Mouse (Mus musculus) CH12.LX (cell line): ENCODE data around the gene Fam193a. TPM values are rescaled to one million over a fixed set of nuclear protein-coding genes. Genes with fewer than 3 reads are reported as not detected.

ENCODE experiments used
- DNase-seq: peaks from one replicate; pipeline ENCODE4 v3.0.0-alpha.2; 2013; ENCODE audit errors: extremely low read depth
- H3K27ac ChIP-seq: 2 replicates; pipeline ENCODE4 v1.5.1; 2012; ENCODE audit warnings: low read depth, mild to moderate bottlenecking, control low read depth, moderate library complexity; ENCODE audit not compliant: insufficient read depth
- H3K27me3 ChIP-seq: replicated peaks from 2 replicates; pipeline ENCODE3; 2012; ENCODE audit warnings: inconsistent platforms
- H3K36me3 ChIP-seq, 2 experiments: replicated peaks in 1 of 2; 2 replicates each; pipeline versions ENCODE3 to v1.6.1; 2012; ENCODE audit warnings: inconsistent platforms in 1 of 2, low read length in 1 of 2, mild to moderate bottlenecking in 1 of 2, mixed read lengths in 1 of 2, moderate library complexity in 1 of 2; ENCODE audit not compliant: control insufficient read depth in 1 of 2, insufficient read depth in 1 of 2
- H3K4me1 ChIP-seq, 2 experiments: 2 replicates each; pipeline ENCODE4 v1.6.1; 2012; ENCODE audit warnings: inconsistent platforms in 1 of 2, moderate library complexity in 1 of 2; ENCODE audit not compliant: insufficient read depth in 2 of 2, control insufficient read depth in 1 of 2
- H3K4me2 ChIP-seq: 2 replicates; pipeline ENCODE4 v1.6.1; 2012; ENCODE audit warnings: low read depth, mild to moderate bottlenecking, control low read depth; ENCODE audit not compliant: poor library complexity, insufficient read depth, severe bottlenecking
- H3K4me3 ChIP-seq, 3 experiments: fragments of 150-350 bp in 1 of 3; sonication (generic) in 1 of 3; replicated peaks in 1 of 3; 2 replicates each; pipeline versions ENCODE3 to v1.5.1; 2011 to 2012; ENCODE audit warnings: low read depth in 2 of 3, low read length in 2 of 3, mild to moderate bottlenecking in 2 of 3, moderate library complexity in 2 of 3, control low read depth in 1 of 3, improper control_type of control experiment in 1 of 3, inconsistent platforms in 1 of 3, mixed read lengths in 1 of 3; ENCODE audit not compliant: poor library complexity in 1 of 3
- H3K79me2 ChIP-seq: replicated peaks from 2 replicates; pipeline ENCODE4 v1.6.1; 2012; ENCODE audit warnings: mild to moderate bottlenecking, moderate library complexity; ENCODE audit not compliant: control insufficient read depth, poor library complexity, insufficient read depth, severe bottlenecking; ENCODE audit errors: extremely low read depth
- H3K9ac ChIP-seq: 2 replicates; pipeline ENCODE4 v1.6.1; 2012; ENCODE audit warnings: low read depth, mild to moderate bottlenecking, control low read depth, moderate library complexity; ENCODE audit not compliant: insufficient read depth
- H3K9me3 ChIP-seq: replicated peaks from 2 replicates; pipeline ENCODE3; 2012; ENCODE audit warnings: low read length, inconsistent platforms, mixed read lengths
- CHD1 ChIP-seq: IDR thresholded peaks from 2 replicates; pipeline ENCODE4 v1.6.1; 2012; ENCODE audit warnings: low read depth, low read length, improper control_type of control experiment, inconsistent platforms
- CHD2 ChIP-seq: IDR thresholded peaks from 2 replicates; pipeline ENCODE4 v1.6.1; 2011; ENCODE audit warnings: low read length, improper control_type of control experiment
- E2F4 ChIP-seq: IDR thresholded peaks from 2 replicates; pipeline ENCODE4 v1.6.1; 2011; ENCODE audit warnings: low read depth, low read length, improper control_type of control experiment; ENCODE audit not compliant: insufficient replicate concordance
- ELF1 ChIP-seq: IDR thresholded peaks from 2 replicates; pipeline ENCODE4 v1.6.1; 2014; ENCODE audit warnings: low read depth, mild to moderate bottlenecking, inconsistent platforms, low read length, improper control_type of control experiment
- EP300 ChIP-seq: IDR thresholded peaks from 2 replicates; pipeline ENCODE4 v1.6.1; 2011; ENCODE audit warnings: low read length, improper control_type of control experiment
- ETS1 ChIP-seq: conservative IDR thresholded peaks from 2 replicates; pipeline ENCODE4 v1.6.1; 2012; ENCODE audit warnings: low read depth, mild to moderate bottlenecking, inconsistent platforms, low read length, improper control_type of control experiment, moderate library complexity
- HCFC1 ChIP-seq: IDR thresholded peaks from 2 replicates; pipeline ENCODE4 v1.6.1; 2012; ENCODE audit warnings: low read depth, mild to moderate bottlenecking, inconsistent platforms, low read length, improper control_type of control experiment
- JUND ChIP-seq: conservative IDR thresholded peaks from 2 replicates; pipeline ENCODE4 v1.6.1; 2011; ENCODE audit warnings: low read depth, low read length, improper control_type of control experiment
- MAZ ChIP-seq: IDR thresholded peaks from 2 replicates; pipeline ENCODE4 v1.6.1; 2012; ENCODE audit warnings: low read depth, mild to moderate bottlenecking, inconsistent platforms, low read length, improper control_type of control experiment, moderate library complexity
- MYC ChIP-seq: IDR thresholded peaks from 2 replicates; pipeline ENCODE4 v1.6.1; 2011; ENCODE audit warnings: low read depth, mild to moderate bottlenecking, improper control_type of control experiment, low read length
- NELFE ChIP-seq: IDR thresholded peaks from 2 replicates; pipeline ENCODE4 v1.6.1; 2011; ENCODE audit warnings: low read depth, low read length, improper control_type of control experiment
- NRF1 ChIP-seq: IDR thresholded peaks from 2 replicates; pipeline ENCODE4 v1.6.1; 2014; ENCODE audit warnings: low read depth, mild to moderate bottlenecking, inconsistent platforms, low read length, improper control_type of control experiment, moderate library complexity
- POLR2AphosphoS2 ChIP-seq: IDR thresholded peaks from 2 replicates; pipeline ENCODE4 v1.6.1; 2011; ENCODE audit warnings: low read depth, low read length, improper control_type of control experiment
- TCF12 ChIP-seq: IDR thresholded peaks from 2 replicates; pipeline ENCODE4 v1.6.1; 2014; ENCODE audit warnings: low read depth, mild to moderate bottlenecking, inconsistent platforms, low read length, improper control_type of control experiment
- UBTF ChIP-seq: IDR thresholded peaks from 2 replicates; pipeline ENCODE4 v1.6.1; 2012; ENCODE audit warnings: low read depth, mild to moderate bottlenecking, inconsistent platforms, low read length, improper control_type of control experiment, moderate library complexity
- USF2 ChIP-seq: conservative IDR thresholded peaks from 2 replicates; pipeline ENCODE4 v1.6.1; 2011; ENCODE audit warnings: low read depth, low read length, improper control_type of control experiment
- ZC3H11A ChIP-seq: IDR thresholded peaks from 2 replicates; pipeline ENCODE4 v1.6.1; 2012; ENCODE audit warnings: low read depth, mild to moderate bottlenecking, inconsistent platforms, low read length, improper control_type of control experiment
- ZKSCAN1 ChIP-seq: IDR thresholded peaks from 2 replicates; pipeline ENCODE4 v1.6.1; 2012; ENCODE audit warnings: low read depth, inconsistent platforms, low read length, improper control_type of control experiment, borderline replicate concordance
- ZNF384 ChIP-seq: IDR thresholded peaks from 2 replicates; pipeline ENCODE4 v1.6.1; 2012; ENCODE audit warnings: low read depth, low read length, improper control_type of control experiment, inconsistent platforms
- dilution Hi-C: fragments of 300-500 bp; cut with MboI; formaldehyde crosslinking; loops from 2 replicates; pipeline ENCODE4 v1.14.3; 2020; ENCODE audit warnings: low sequenced_read_pairs; ENCODE audit not compliant: extremely low pct_unique_long_range_greater_than_20kb, extremely low pct_ligation_motif_present
- in situ Hi-C: fragments of 300-500 bp; cut with MboI; formaldehyde crosslinking; loops from 3 replicates; pipeline ENCODE4 v1.14.3; 2019; ENCODE audit warnings: low sequenced_read_pairs, low pct_ligation_motif_present, low pct_unique_long_range_greater_than_20kb, mixed read lengths
- polyA plus RNA-seq: library from polyadenylated mRNA; unstranded; fragments of >175 nt; gene quantifications from 2 replicates; pipeline ENCODE4 v1.2.1, GENCODE M21; 2012; ENCODE audit warnings: low read depth; ENCODE audit not compliant: insufficient read length
- total RNA-seq, 2 experiments: library from RNA; depleted of rRNA; stranded (reverse); fragments of 300-350 nt in 1 of 2; fragments of >200 nt in 1 of 2; gene quantifications; 2 replicates each; pipeline ENCODE4 v1.2.3; 2012 to 2014

Gene Fam193a
- total and polyA plus RNA-seq, 3 experiments, result 3.6 to 19.0 (median 8.5) TPM

DNA sequence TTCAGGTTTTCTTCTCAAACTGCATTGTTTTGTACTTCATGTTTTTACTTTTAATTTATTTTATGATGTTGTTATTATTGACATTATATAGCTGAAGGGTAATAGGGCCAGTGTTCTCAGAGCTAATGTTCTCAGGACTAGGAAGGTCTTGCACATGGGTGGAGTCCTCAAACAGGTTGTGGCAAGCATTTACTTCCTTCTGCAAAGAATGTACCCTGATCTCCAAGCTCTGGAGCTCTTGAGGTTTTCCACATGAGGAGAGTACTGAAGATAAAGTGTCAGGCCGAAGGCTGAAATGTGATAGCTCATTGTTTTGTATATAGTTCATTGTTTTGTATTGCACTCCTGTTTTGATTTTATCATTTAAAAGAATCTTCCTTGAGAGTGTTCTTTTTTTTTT lies 68.9 kb downstream of the Fam193a start:
- no peaks in the 10 kb centered on the region for H3K79me2 ChIP-seq
- H3K27me3 ChIP-seq, result no peaks in the 10 kb centered on the region
- H3K27ac ChIP-seq, result no peak overlapping the region
- H3K9me3 ChIP-seq, result no peaks in the 10 kb centered on the region
- dilution Hi-C loops (no loop called here), in situ Hi-C loops (no loop called here)
- no peak overlapping the region for H3K9ac ChIP-seq
- no peak overlapping the region for H3K4me3 ChIP-seq
- TF ChIP-seq JUND (no peak), HCFC1 (no peak), USF2 (no peak), ZKSCAN1 (no peak)
- no peaks in the 10 kb centered on the region for H3K4me1 ChIP-seq
- peaks cover 48 to 82% of the 10 kb centered on the region in 2 experiments for H3K36me3 ChIP-seq
- H3K4me2 ChIP-seq, result no peak overlapping the region
- DNase-seq, result no peak

DNA sequence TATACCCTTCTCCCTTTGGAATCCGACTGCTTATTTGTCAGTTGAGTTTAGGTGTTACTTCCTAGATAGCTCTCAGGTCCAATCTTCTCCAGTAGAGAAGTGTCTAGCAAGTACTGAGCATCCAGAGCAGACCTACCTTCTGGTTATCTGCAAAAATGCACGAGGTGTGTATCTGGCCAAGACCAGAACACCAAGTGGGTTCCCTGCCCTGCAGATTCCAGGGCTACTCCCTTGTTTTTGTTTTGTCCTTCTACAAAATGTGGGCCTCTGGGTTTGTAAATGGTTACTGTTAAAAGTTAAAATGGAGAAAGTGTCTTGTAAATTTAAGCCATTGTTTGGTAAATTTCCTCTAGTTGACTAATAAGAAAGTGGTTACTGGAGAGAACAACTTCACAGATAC lies 70.0 kb downstream of the Fam193a start:
- Histone ChIP-seq H3K9ac (no peak overlapping the region), H3K4me3 (no peak overlapping the region), H3K27me3 (no peaks in the 10 kb centered on the region), H3K4me1 (no peaks in the 10 kb centered on the region), H3K27ac (no peak overlapping the region), H3K36me3 (peaks cover 49 to 82% of the 10 kb centered on the region in 2 experiments), H3K9me3 (no peaks in the 10 kb centered on the region), H3K79me2 (no peaks in the 10 kb centered on the region), H3K4me2 (no peak overlapping the region)
- TF ChIP-seq ZKSCAN1 (no peak), ETS1 (no peak), NRF1 (no peak), E2F4 (no peak), MYC (no peak), NELFE (no peak), ELF1 (no peak), CHD2 (no peak), ZC3H11A (no peak), ZNF384 (no peak), POLR2AphosphoS2 (no peak), CHD1 (no peak), TCF12 (no peak), MAZ (no peak), UBTF (no peak), JUND (no peak), EP300 (no peak)
- no peak for DNase-seq
- in situ Hi-C loops, result no loop called here
- dilution Hi-C loops, result no loop called here
